Mouse (Mus musculus) neural tube, embryonic 14.5 days (tissue): ENCODE measurements at regions not wholly inside any gene's neighbourhood (a gene's known extent, or its start where the extent isn't known, plus 50 kb on each side); places are given as distances from the start of the nearest gene placed in this dataset.

Source experiments
- ATAC-seq: fragments of 200-750 bp; cut with Nextera tagmentation; 2 replicates; pipeline ENCODE4 v1.8.0; 2017; ENCODE audit warnings: low read depth, mild to moderate bottlenecking, moderate TSS enrichment, moderate library complexity
- H3K27ac ChIP-seq: fragments of 300-500 bp; sonication (generic); 2 replicates; pipeline ENCODE4 v1.5.1; 2014; ENCODE audit warnings: low read depth, mild to moderate bottlenecking, control low read depth, low read length, moderate library complexity, mixed read lengths
- H3K27me3 ChIP-seq: fragments of 300-500 bp; sonication (generic); 2 replicates; pipeline ENCODE4 v1.6.1; 2014; ENCODE audit warnings: low read length; ENCODE audit not compliant: control insufficient read depth, insufficient read depth
- H3K36me3 ChIP-seq: fragments of 300-500 bp; sonication (generic); 2 replicates; pipeline ENCODE4 v1.6.1; 2014; ENCODE audit warnings: low read length, mixed read lengths; ENCODE audit not compliant: control insufficient read depth, insufficient read depth
- H3K4me1 ChIP-seq: fragments of 300-500 bp; sonication (generic); 2 replicates; pipeline ENCODE4 v1.6.1; 2014; ENCODE audit warnings: low read length; ENCODE audit not compliant: control insufficient read depth, insufficient read depth
- H3K4me2 ChIP-seq: fragments of 300-500 bp; sonication (generic); 2 replicates; pipeline ENCODE4 v1.6.1; 2014; ENCODE audit warnings: mild to moderate bottlenecking, low read depth, low read length, control low read depth
- H3K4me3 ChIP-seq: fragments of 300-500 bp; sonication (generic); 2 replicates; pipeline ENCODE4 v1.5.1; 2014; ENCODE audit warnings: low read depth, low read length, control low read depth, mixed read lengths
- H3K9ac ChIP-seq: fragments of 300-500 bp; sonication (generic); replicated peaks from 2 replicates; pipeline ENCODE4 v1.6.1; 2014; ENCODE audit warnings: low read depth, mild to moderate bottlenecking, control low read depth, low read length, mixed read lengths
- H3K9me3 ChIP-seq: fragments of 300-500 bp; sonication (generic); 2 replicates; pipeline ENCODE4 v1.6.1; 2016; ENCODE audit warnings: low read length; ENCODE audit not compliant: control insufficient read depth
- WGBS: fragments of 180-500 bp; shearing (Covaris S2); extraction: QIAGEN DNeasy Blood & Tissue Kit; methylation state at CpG from one replicate; pipeline ENCODE4 v1.1.7; 2014; 5-methylcytosine and 5-hydroxymethylcytosine counted together

GRCm38 (mm10) chr19:15668624-15669016, 278.5 kb downstream of the Psat1 start:
- Histone ChIP-seq H3K9me3 (no peaks in the 10 kb centered on the region), H3K4me3 (no peak overlapping the region), H3K4me2 (no peak overlapping the region), H3K36me3 (no peaks in the 10 kb centered on the region), H3K9ac (no peak overlapping the region), H3K27ac (peak overlapping the region; percentile 80), H3K27me3 (no peaks in the 10 kb centered on the region), H3K4me1 (peaks cover 24% of the 10 kb centered on the region)
- no peak for ATAC-seq

GRCm38 (mm10) chr19:15667889-15668623, 279.1 kb downstream of the Psat1 start:
- Histone ChIP-seq H3K27ac (peak overlapping the region; percentile 80), H3K9me3 (no peaks in the 10 kb centered on the region), H3K4me2 (no peak overlapping the region), H3K4me1 (peaks cover 27% of the 10 kb centered on the region), H3K4me3 (no peak overlapping the region), H3K27me3 (no peaks in the 10 kb centered on the region), H3K9ac (0 out of 2 replicates have a peak overlapping the region, but pooled peaks have one; percentile 4), H3K36me3 (no peaks in the 10 kb centered on the region)
- ATAC-seq, result peak; percentile 52; the same call in 1 of the 2 replicates
- WGBS, result 4% methylated on average over 13 of the region's 13 CpGs

- Histone ChIP-seq H3K36me3 (no peaks in the 10 kb centered on the region), H3K4me1 (peaks cover 18% of the 10 kb centered on the region), H3K4me2 (no peak overlapping the region), H3K4me3 (no peak overlapping the region), H3K9ac (no peak overlapping the region), H3K27me3 (no peaks in the 10 kb centered on the region), H3K9me3 (no peaks in the 10 kb centered on the region), H3K27ac (peak overlapping the region; percentile 28; the same call in 1 of the 2 replicates)
- ATAC-seq, result peak; percentile 88
- WGBS, result 15% methylated on average over 3 of the region's 3 CpGs
Measured at GRCm38 (mm10) chr19:15663659-15664255, 283.4 kb downstream of the Psat1 start.

- no peaks in the 10 kb centered on the region for H3K27me3 ChIP-seq
- H3K4me1 ChIP-seq, result 0 out of 2 replicates have a peak, but pooled peaks cover 2% of the 10 kb centered on the region
- no peak overlapping the region for H3K4me2 ChIP-seq
- H3K36me3 ChIP-seq, result no peaks in the 10 kb centered on the region
- ATAC-seq, result no peak
- no peak overlapping the region for H3K27ac ChIP-seq
- no peaks in the 10 kb centered on the region for H3K9me3 ChIP-seq
- no peak overlapping the region for H3K9ac ChIP-seq
- 54% methylated on average over 1 of the region's 1 CpGs for WGBS
- no peak overlapping the region for H3K4me3 ChIP-seq
Measured at GRCm38 (mm10) chr19:15658611-15659010, 288.5 kb downstream of the Psat1 start.

- no peak for ATAC-seq
- Histone ChIP-seq H3K4me3 (no peak overlapping the region), H3K27ac (no peak overlapping the region), H3K9me3 (no peaks in the 10 kb centered on the region), H3K36me3 (no peaks in the 10 kb centered on the region), H3K4me1 (no peaks in the 10 kb centered on the region), H3K4me2 (no peak overlapping the region), H3K27me3 (no peaks in the 10 kb centered on the region), H3K9ac (no peak overlapping the region)
- 85% methylated on average over 1 of the region's 1 CpGs for WGBS
Measured at GRCm38 (mm10) chr19:15657846-15658245, 289.3 kb downstream of the Psat1 start.

GRCm38 (mm10) chr19:15649368-15649767, 297.8 kb downstream of the Psat1 start:
- no peaks in the 10 kb centered on the region for H3K36me3 ChIP-seq
- no peak overlapping the region for H3K4me2 ChIP-seq
- H3K27me3 ChIP-seq, result no peaks in the 10 kb centered on the region
- H3K4me1 ChIP-seq, result peaks cover 13% of the 10 kb centered on the region
- no peak overlapping the region for H3K27ac ChIP-seq
- H3K4me3 ChIP-seq, result no peak overlapping the region
- H3K9me3 ChIP-seq, result no peaks in the 10 kb centered on the region
- peak; percentile 49; the same call in 1 of the 2 replicates for ATAC-seq
- H3K9ac ChIP-seq, result no peak overlapping the region
- 13% methylated on average over 4 of the region's 4 CpGs for WGBS

GRCm38 (mm10) chr19:15647313-15647712, 299.8 kb downstream of the Psat1 start:
- 15% methylated on average over 5 of the region's 5 CpGs for WGBS
- H3K9me3 ChIP-seq, result no peaks in the 10 kb centered on the region
- H3K36me3 ChIP-seq, result no peaks in the 10 kb centered on the region
- no peaks in the 10 kb centered on the region for H3K27me3 ChIP-seq
- ATAC-seq, result peak; percentile 88
- peaks cover 13% of the 10 kb centered on the region for H3K4me1 ChIP-seq
- H3K4me3 ChIP-seq, result no peak overlapping the region
- H3K4me2 ChIP-seq, result no peak overlapping the region
- H3K9ac ChIP-seq, result no peak overlapping the region
- peak overlapping the region; percentile 39; the same call in 1 of the 2 replicates for H3K27ac ChIP-seq

- H3K4me3 ChIP-seq, result no peak overlapping the region
- 62% methylated on average over 4 of the region's 4 CpGs for WGBS
- H3K36me3 ChIP-seq, result no peaks in the 10 kb centered on the region
- no peak for ATAC-seq
- no peaks in the 10 kb centered on the region for H3K27me3 ChIP-seq
- H3K27ac ChIP-seq, result no peak overlapping the region
- no peaks in the 10 kb centered on the region for H3K9me3 ChIP-seq
- no peak overlapping the region for H3K9ac ChIP-seq
- H3K4me1 ChIP-seq, result peaks cover 13% of the 10 kb centered on the region
- H3K4me2 ChIP-seq, result no peak overlapping the region
Measured at GRCm38 (mm10) chr19:15644786-15645185, 302.4 kb downstream of the Psat1 start.

GRCm38 (mm10) chr19:15617233-15617915, 329.8 kb downstream of the Psat1 start:
- 15% methylated on average over 6 of the region's 6 CpGs for whole genome bisulfite sequencing
- Histone ChIP-seq H3K27ac (no peak overlapping the region), H3K36me3 (no peaks in the 10 kb centered on the region), H3K4me2 (no peak overlapping the region), H3K27me3 (no peaks in the 10 kb centered on the region), H3K4me1 (no peaks in the 10 kb centered on the region), H3K9me3 (no peaks in the 10 kb centered on the region), H3K9ac (no peak overlapping the region), H3K4me3 (no peak overlapping the region)
- peak; percentile 18; the same call in 1 of the 2 replicates for ATAC-seq
